Mouse (Mus musculus) stomach, adult 2 months (tissue): ENCODE results near the gene Tenm2. TPM values are rescaled to one million over a fixed set of nuclear protein-coding genes. Genes with fewer than 3 reads are reported as not detected.

Experiments used
- polyA plus RNA-seq: library from polyadenylated mRNA; depleted of rRNA; stranded (reverse); fragments of >200 nt; gene quantifications from 2 replicates; pipeline ENCODE4 v1.2.3, GENCODE M21; 2012; rRNA removed

The Tenm2 gene
- polyA plus RNA-seq: 0.45 and 1.3 TPM in 2 replicates

GRCm38 (mm10) chr11:37235914-37236600 is at the start of gene Tenm2:
Gene Tenm2 (minus strand): TSS chr11:37235964.

DNA sequence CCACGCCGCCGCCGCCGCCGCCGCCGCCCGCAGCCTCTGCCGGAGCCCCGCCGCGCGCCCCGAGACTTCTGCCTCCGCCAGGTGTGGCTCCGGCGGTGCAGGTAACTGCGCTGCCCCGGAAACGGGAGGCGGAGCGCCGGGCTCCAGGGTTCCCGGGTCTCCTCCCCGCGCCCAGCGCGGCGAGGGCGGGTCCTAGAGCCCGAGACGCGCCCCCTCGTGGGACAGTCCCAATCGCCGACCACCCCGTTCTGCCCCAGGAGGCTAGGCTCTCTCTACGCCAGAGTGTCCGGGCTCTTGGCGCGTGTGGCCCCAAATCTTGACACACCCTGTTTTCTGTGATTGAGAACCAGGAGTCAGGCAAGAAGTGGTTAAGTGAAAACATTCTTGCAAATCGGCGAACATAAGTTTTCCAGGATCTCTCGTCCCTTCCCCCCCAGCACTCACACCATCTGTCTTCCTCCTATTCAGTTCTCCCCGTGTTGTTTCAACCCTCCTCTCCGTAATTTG is 1255.3 kb downstream of the Tenm2 start, which contains the start of gene Wwc1:
Gene Wwc1 (minus strand): TSS at position 117 of the 507 bp plus-strand sequence.

